Mouse (Mus musculus): ENCODE measurements at regions not wholly inside any gene's neighbourhood (a gene's known extent, or its start where the extent isn't known, plus 50 kb on each side); places are given as distances from the start of the nearest gene placed in this dataset.

DNA sequence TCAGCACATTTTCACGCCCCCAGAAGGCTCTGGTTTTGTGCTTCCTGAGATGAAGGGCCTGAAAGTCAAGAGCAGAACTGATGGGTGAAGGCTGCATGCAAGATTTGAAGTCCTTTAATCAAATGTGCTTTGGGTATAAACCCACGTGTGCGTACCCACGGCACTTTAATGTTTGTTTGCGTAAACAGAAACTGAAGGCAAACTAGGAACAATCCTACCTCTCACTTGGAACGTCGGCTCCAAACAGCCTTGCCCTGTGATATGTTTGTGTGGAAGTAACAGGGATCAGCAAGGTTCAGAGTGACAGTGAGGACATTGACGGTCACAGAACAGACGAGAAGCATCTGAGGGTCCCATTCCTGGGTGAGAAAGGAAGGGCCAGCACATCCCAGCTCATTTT, 333.3 kb downstream of the Cd83 start:
- Histone ChIP-seq H3K36me3 (ENCODE audit: control insufficient read depth, insufficient read depth) (no peaks in the 10 kb centered on the region), H3K4me3 (ENCODE audit: insufficient read depth, poor library complexity, severe bottlenecking) (no peak overlapping the region), H3K79me2 (ENCODE audit: control insufficient read depth, insufficient read depth) (no peaks in the 10 kb centered on the region), H3K79me3 (ENCODE audit: low read depth) (no peaks in the 10 kb centered on the region), H3K27me3 (ENCODE audit: control insufficient read depth, insufficient read depth, insufficient read length) (no peaks in the 10 kb centered on the region), H3ac (ENCODE audit: control insufficient read depth, insufficient read length, low read depth) (no peak overlapping the region)
- TF ChIP-seq CTCF (IDR thresholded peaks at IDR 0.05; ENCODE audit: control insufficient read depth, insufficient read depth, insufficient read length) = no peak
- TF ChIP-seq MAX (IDR thresholded peaks at IDR 0.05) = no peak
- no peak for TF ChIP-seq MYOG (IDR thresholded peaks at IDR 0.05; ENCODE audit: control insufficient read depth, extremely low read depth, insufficient read length)
- no peak for TF ChIP-seq FOSL1 (IDR thresholded peaks at IDR 0.05; ENCODE audit: insufficient read depth, low read length, poor library complexity, severe bottlenecking)
- TF ChIP-seq CEBPB (IDR thresholded peaks at IDR 0.05; ENCODE audit: low read depth) = no peak
- no peak for TF ChIP-seq MYOD1 (IDR thresholded peaks at IDR 0.05; ENCODE audit: control insufficient read depth, insufficient read length, low read depth)
- TF ChIP-seq USF1 (IDR thresholded peaks at IDR 0.05; ENCODE audit: low read depth) = no peak

DNA sequence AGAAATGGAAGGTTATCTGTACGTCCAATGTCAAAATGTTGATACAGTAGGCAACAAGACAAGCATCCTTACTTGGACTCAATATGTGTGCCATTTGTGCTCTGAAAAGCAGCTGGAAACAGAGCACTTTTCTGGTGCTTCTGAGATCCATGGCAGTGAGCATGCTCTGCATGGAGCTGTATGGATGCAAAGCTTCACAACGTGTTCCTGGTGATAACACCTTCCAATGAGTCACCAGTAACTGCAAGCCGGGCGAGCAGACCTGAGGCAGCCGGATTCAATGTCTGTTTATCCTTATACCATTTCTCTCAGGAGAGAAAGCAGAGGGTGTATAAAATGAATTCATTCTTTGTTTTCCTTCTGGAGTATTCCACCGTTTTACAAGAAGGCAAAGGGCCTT, 334.3 kb downstream of the Cd83 start:
- Histone ChIP-seq H3ac (ENCODE audit: control insufficient read depth, insufficient read length, low read depth) (no peak overlapping the region), H3K27me3 (ENCODE audit: control insufficient read depth, insufficient read depth, insufficient read length) (no peaks in the 10 kb centered on the region), H3K79me3 (ENCODE audit: low read depth) (no peaks in the 10 kb centered on the region), H3K79me2 (ENCODE audit: control insufficient read depth, insufficient read depth) (no peaks in the 10 kb centered on the region), H3K36me3 (ENCODE audit: control insufficient read depth, insufficient read depth) (no peaks in the 10 kb centered on the region), H3K4me3 (ENCODE audit: insufficient read depth, poor library complexity, severe bottlenecking) (no peak overlapping the region)
- TF ChIP-seq MAX (IDR thresholded peaks at IDR 0.05) = no peak
- TF ChIP-seq FOSL1 (IDR thresholded peaks at IDR 0.05; ENCODE audit: insufficient read depth, low read length, poor library complexity, severe bottlenecking) = no peak
- TF ChIP-seq MYOD1 (IDR thresholded peaks at IDR 0.05; ENCODE audit: control insufficient read depth, insufficient read length, low read depth) = no peak
- no peak for TF ChIP-seq CEBPB (IDR thresholded peaks at IDR 0.05; ENCODE audit: low read depth)
- TF ChIP-seq CTCF (IDR thresholded peaks at IDR 0.05; ENCODE audit: control insufficient read depth, insufficient read depth, insufficient read length) = no peak
- no peak for TF ChIP-seq USF1 (IDR thresholded peaks at IDR 0.05; ENCODE audit: low read depth)
- no peak for TF ChIP-seq MYOG (IDR thresholded peaks at IDR 0.05; ENCODE audit: control insufficient read depth, extremely low read depth, insufficient read length)

DNA sequence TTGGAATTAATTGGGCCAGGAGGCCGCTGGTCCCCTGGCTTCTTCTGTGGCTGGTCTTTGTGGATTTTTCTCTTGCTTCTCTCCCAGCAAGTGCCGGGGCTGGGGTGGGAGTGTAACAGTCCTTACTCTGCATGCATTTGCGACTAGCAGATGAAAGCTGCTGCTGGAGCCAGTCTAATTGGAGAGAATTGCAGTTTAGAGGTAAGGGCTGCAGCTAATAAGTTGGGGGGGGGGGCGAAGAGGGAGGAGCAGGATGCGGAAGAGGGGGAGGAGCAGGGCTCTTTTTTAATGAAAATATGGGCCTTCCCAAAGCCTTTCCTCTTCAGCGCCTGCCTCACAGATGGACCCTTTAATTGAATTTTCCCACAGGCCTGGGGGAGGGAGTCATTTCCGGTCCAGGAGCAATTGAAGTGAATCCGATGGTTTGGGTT, 336.7 kb downstream of the Cd83 start:
- TF ChIP-seq MYOD1 (IDR thresholded peaks at IDR 0.05; ENCODE audit: control insufficient read depth, insufficient read length, low read depth) (no peak), USF1 (IDR thresholded peaks at IDR 0.05; ENCODE audit: low read depth) (no peak)
- H3K79me2 ChIP-seq (ENCODE audit: control insufficient read depth, insufficient read depth) = no peaks in the 10 kb centered on the region
- no peak overlapping the region for H3K4me3 ChIP-seq (ENCODE audit: insufficient read depth, poor library complexity, severe bottlenecking)
- no peak overlapping the region for H3ac ChIP-seq (ENCODE audit: control insufficient read depth, insufficient read length, low read depth)
- H3K27me3 ChIP-seq (ENCODE audit: control insufficient read depth, insufficient read depth, insufficient read length) = no peaks in the 10 kb centered on the region
- no peaks in the 10 kb centered on the region for H3K79me3 ChIP-seq (ENCODE audit: low read depth)
- no peaks in the 10 kb centered on the region for H3K36me3 ChIP-seq (ENCODE audit: control insufficient read depth, insufficient read depth)

DNA sequence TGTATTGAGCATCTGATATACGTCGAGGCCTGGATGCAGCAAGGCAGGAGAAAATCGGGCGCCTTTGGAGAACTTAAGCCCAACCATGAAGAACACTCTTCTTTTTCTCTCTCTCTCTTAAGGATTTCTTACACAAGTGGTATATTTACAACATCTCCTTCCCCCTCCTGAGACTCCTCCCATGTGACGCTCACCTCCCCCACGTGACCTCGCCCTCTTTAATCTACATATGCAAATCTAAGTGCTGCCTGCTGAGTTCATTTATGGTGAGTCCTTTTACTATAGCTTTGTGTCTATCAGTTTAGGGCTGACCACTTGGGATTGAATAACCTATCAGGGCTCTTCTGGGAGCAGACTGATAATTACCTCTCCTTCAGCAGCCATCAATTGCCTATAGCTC, 337.4 kb downstream of the Cd83 start:
- TF ChIP-seq CEBPB (IDR thresholded peaks at IDR 0.05; ENCODE audit: low read depth) (no peak), MYOD1 (IDR thresholded peaks at IDR 0.05; ENCODE audit: control insufficient read depth, insufficient read length, low read depth) (no peak), MAX (IDR thresholded peaks at IDR 0.05) (no peak), CTCF (IDR thresholded peaks at IDR 0.05; ENCODE audit: control insufficient read depth, insufficient read depth, insufficient read length) (no peak), MYOG (IDR thresholded peaks at IDR 0.05; ENCODE audit: control insufficient read depth, extremely low read depth, insufficient read length) (no peak), USF1 (IDR thresholded peaks at IDR 0.05; ENCODE audit: low read depth) (no peak), FOSL1 (IDR thresholded peaks at IDR 0.05; ENCODE audit: insufficient read depth, low read length, poor library complexity, severe bottlenecking) (no peak)
- H3K27me3 ChIP-seq (ENCODE audit: control insufficient read depth, insufficient read depth, insufficient read length) = no peaks in the 10 kb centered on the region
- H3K4me3 ChIP-seq (ENCODE audit: insufficient read depth, poor library complexity, severe bottlenecking) = no peak overlapping the region
- H3K36me3 ChIP-seq (ENCODE audit: control insufficient read depth, insufficient read depth) = no peaks in the 10 kb centered on the region
- no peak overlapping the region for H3ac ChIP-seq (ENCODE audit: control insufficient read depth, insufficient read length, low read depth)
- no peaks in the 10 kb centered on the region for H3K79me3 ChIP-seq (ENCODE audit: low read depth)
- no peaks in the 10 kb centered on the region for H3K79me2 ChIP-seq (ENCODE audit: control insufficient read depth, insufficient read depth)

DNA sequence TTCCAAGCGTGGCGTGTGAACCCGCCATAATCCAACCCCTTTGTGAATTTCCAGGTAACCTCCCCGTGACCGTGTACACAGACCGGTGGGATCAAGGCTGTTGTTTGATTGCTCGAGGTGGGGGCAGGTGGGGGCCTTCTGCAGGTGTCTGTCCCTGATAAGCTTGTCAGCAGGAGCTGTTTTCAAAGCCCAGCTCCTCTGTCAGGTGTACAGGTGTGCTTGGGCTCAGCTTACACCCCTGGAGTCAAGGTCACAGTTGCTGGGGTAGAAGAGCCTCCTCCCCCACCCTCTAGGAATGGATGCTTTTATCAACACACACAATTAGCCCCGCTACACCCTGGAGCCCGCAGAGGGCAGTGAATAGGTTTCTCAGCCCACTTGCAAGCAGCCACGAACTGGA, 341.6 kb downstream of the Cd83 start:
- no peaks in the 10 kb centered on the region for H3K79me2 ChIP-seq (ENCODE audit: control insufficient read depth, insufficient read depth)
- no peaks in the 10 kb centered on the region for H3K79me3 ChIP-seq (ENCODE audit: low read depth)
- H3K4me3 ChIP-seq (ENCODE audit: insufficient read depth, poor library complexity, severe bottlenecking) = no peak overlapping the region
- H3ac ChIP-seq (ENCODE audit: control insufficient read depth, insufficient read length, low read depth) = no peak overlapping the region
- H3K27me3 ChIP-seq (ENCODE audit: control insufficient read depth, insufficient read depth, insufficient read length) = no peaks in the 10 kb centered on the region
- no peak for TF ChIP-seq CTCF (IDR thresholded peaks at IDR 0.05; ENCODE audit: control insufficient read depth, insufficient read depth, insufficient read length)
- TF ChIP-seq CEBPB (IDR thresholded peaks at IDR 0.05; ENCODE audit: low read depth) = no peak
- TF ChIP-seq USF1 (IDR thresholded peaks at IDR 0.05; ENCODE audit: low read depth) = no peak
- no peak for TF ChIP-seq MAX (IDR thresholded peaks at IDR 0.05)
- no peak for TF ChIP-seq MYOD1 (IDR thresholded peaks at IDR 0.05; ENCODE audit: control insufficient read depth, insufficient read length, low read depth)
- no peak for TF ChIP-seq FOSL1 (IDR thresholded peaks at IDR 0.05; ENCODE audit: insufficient read depth, low read length, poor library complexity, severe bottlenecking)
- TF ChIP-seq MYOG (IDR thresholded peaks at IDR 0.05; ENCODE audit: control insufficient read depth, extremely low read depth, insufficient read length) = no peak
- no peaks in the 10 kb centered on the region for H3K36me3 ChIP-seq (ENCODE audit: control insufficient read depth, insufficient read depth)

DNA sequence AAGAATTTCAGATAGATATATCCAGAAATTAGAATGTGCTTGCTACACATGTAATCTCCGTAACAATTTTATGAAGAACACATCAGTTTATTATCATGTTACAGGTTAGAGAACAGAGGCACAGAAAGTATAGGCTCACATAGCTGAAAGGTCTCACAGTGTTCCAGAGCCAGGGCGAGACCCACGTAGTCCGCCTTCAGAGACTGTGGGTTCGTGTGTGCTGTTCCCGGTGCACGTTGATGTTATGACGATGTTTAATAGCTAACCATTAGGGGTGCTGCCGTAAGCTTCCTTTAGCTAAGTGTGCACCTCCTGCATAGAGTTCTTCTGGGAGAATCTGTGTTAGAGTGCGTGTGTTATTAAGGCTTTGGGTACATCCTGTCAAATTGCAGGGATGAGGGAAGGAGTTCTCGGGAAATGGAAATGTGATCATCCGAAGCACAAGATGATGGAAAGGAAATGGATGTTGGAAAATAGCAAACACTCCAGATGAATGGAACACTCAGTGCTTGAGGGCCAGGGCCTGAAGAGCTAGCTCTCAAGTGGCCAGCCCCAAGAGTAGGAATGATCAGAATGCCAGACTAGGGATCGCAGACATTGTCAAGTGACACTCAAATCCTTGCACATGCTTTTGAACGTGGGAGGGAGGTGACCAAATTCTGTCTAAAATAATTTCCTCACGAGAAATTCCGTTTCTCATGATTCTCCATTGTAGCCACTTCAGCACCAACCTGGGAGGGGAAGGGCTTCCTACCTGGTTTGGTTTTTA, 344.1 kb downstream of the Cd83 start:
- Histone ChIP-seq H3K4me3 (ENCODE audit: insufficient read depth, poor library complexity, severe bottlenecking) (no peak overlapping the region), H3ac (ENCODE audit: control insufficient read depth, insufficient read length, low read depth) (no peak overlapping the region), H3K36me3 (ENCODE audit: control insufficient read depth, insufficient read depth) (no peaks in the 10 kb centered on the region), H3K79me3 (ENCODE audit: low read depth) (no peaks in the 10 kb centered on the region), H3K79me2 (ENCODE audit: control insufficient read depth, insufficient read depth) (no peaks in the 10 kb centered on the region), H3K27me3 (ENCODE audit: control insufficient read depth, insufficient read depth, insufficient read length) (no peaks in the 10 kb centered on the region)
- TF ChIP-seq CEBPB (IDR thresholded peaks at IDR 0.05; ENCODE audit: low read depth) (no peak), CTCF (IDR thresholded peaks at IDR 0.05; ENCODE audit: control insufficient read depth, insufficient read depth, insufficient read length) (no peak), FOSL1 (IDR thresholded peaks at IDR 0.05; ENCODE audit: insufficient read depth, low read length, poor library complexity, severe bottlenecking) (no peak)

Data from C2C12 (cell line).